Mouse (Mus musculus) ES-E14 (cell line): ENCODE data around the gene Carns1. TPM values are rescaled to one million over a fixed set of nuclear protein-coding genes. Genes with fewer than 3 reads are reported as not detected.

Source experiments
- DNase-seq: peaks from one replicate; pipeline ENCODE4 v3.0.0-alpha.2; 2013; ENCODE audit warnings: low read depth, low spot score
- H3K27ac ChIP-seq: 2 replicates; pipeline ENCODE4 v1.5.1; 2012; ENCODE audit warnings: low read depth, mild to moderate bottlenecking, low read length, moderate library complexity, mixed read lengths; ENCODE audit not compliant: poor library complexity, insufficient read depth, severe bottlenecking
- H3K36me3 ChIP-seq: 2 replicates; pipeline ENCODE4 v1.6.1; 2012; ENCODE audit warnings: mild to moderate bottlenecking, low read length, moderate library complexity, mixed read lengths; ENCODE audit not compliant: control insufficient read depth, poor library complexity, insufficient read depth, severe bottlenecking
- H3K4me1 ChIP-seq, 2 experiments: fragments of 150-350 bp in 1 of 2; sonication (generic) in 1 of 2; 2 replicates each; pipeline ENCODE4 v1.6.1; 2012; ENCODE audit warnings: low read length in 2 of 2, mild to moderate bottlenecking in 1 of 2, mixed read lengths in 1 of 2; ENCODE audit not compliant: control insufficient read depth in 2 of 2, insufficient read depth in 2 of 2, poor library complexity in 1 of 2
- H3K4me3 ChIP-seq, 2 experiments: fragments of 150-350 bp in 1 of 2; sonication (generic) in 1 of 2; 2 replicates each; pipeline ENCODE4 v1.5.1; 2012; ENCODE audit warnings: low read length in 2 of 2, low read depth in 1 of 2, mild to moderate bottlenecking in 1 of 2, mixed read lengths in 1 of 2; ENCODE audit not compliant: insufficient read depth in 1 of 2, poor library complexity in 1 of 2, severe bottlenecking in 1 of 2
- H3K9ac ChIP-seq: 2 replicates; pipeline ENCODE4 v1.6.1; 2012; ENCODE audit warnings: low read depth, mild to moderate bottlenecking, low read length, mixed read lengths; ENCODE audit not compliant: poor library complexity, insufficient read depth, severe bottlenecking
- H3K9me3 ChIP-seq: fragments of 150-350 bp; sonication (generic); 2 replicates; pipeline ENCODE4 v1.6.1; 2012; ENCODE audit warnings: low read depth, mild to moderate bottlenecking, low read length; ENCODE audit not compliant: control insufficient read depth, insufficient read depth
- CHD2 ChIP-seq: IDR thresholded peaks from 2 replicates; pipeline ENCODE4 v1.6.1; 2014; ENCODE audit warnings: mild to moderate bottlenecking, low read depth, low read length, inconsistent platforms
- HCFC1 ChIP-seq: IDR thresholded peaks from 2 replicates; pipeline ENCODE4 v1.6.1; 2012; ENCODE audit warnings: low read length, inconsistent platforms, borderline replicate concordance; ENCODE audit not compliant: insufficient read depth
- MAFK ChIP-seq: IDR thresholded peaks from 2 replicates; pipeline ENCODE4 v1.6.1; 2014; ENCODE audit warnings: mild to moderate bottlenecking, low read depth, low read length, inconsistent platforms; ENCODE audit not compliant: insufficient read depth
- ZC3H11A ChIP-seq: IDR thresholded peaks from 2 replicates; pipeline ENCODE4 v1.6.1; 2012; ENCODE audit warnings: low read depth, mild to moderate bottlenecking, inconsistent platforms, low read length, borderline replicate concordance
- ZNF384 ChIP-seq: IDR thresholded peaks from 2 replicates; pipeline ENCODE4 v1.6.1; 2012; ENCODE audit warnings: low read depth, low read length, inconsistent platforms
- in situ Hi-C, 2 experiments: fragments of 600-800 bp; cut with MboI; formaldehyde crosslinking; loops; one replicate each; pipeline ENCODE4 v1.15.1; 2025; ENCODE audit warnings: low sequenced_read_pairs in 2 of 2, inconsistent platforms in 1 of 2; ENCODE audit not compliant: unreplicated experiment in 2 of 2
- total RNA-seq: library from RNA; depleted of rRNA; stranded (reverse); fragments of 300-350 nt; gene quantifications from 2 replicates; pipeline ENCODE4 v1.2.3, GENCODE M21; 2012

Carns1 gene
- total RNA-seq, 1 experiment, result 2.3 TPM

GRCm38 (mm10) chr19:4166678-4167476 is 8.4 kb downstream of the Carns1 start:
- in situ Hi-C loops, result no loop called here
- no peaks in the 10 kb centered on the region for H3K36me3 ChIP-seq
- H3K4me3 ChIP-seq, result no peak overlapping the region
- DNase-seq, result no peak
- no peak overlapping the region for H3K9ac ChIP-seq
- H3K9me3 ChIP-seq, result no peaks in the 10 kb centered on the region
- H3K4me1 ChIP-seq, result peaks cover 0 to 25% of the 10 kb centered on the region in 2 experiments; a peak in 1 of 4 replicates
- TF ChIP-seq MAFK (no peak), ZC3H11A (no peak), HCFC1 (no peak)
- no peak overlapping the region for H3K27ac ChIP-seq

GRCm38 (mm10) chr19:4164721-4165120 is 10.6 kb downstream of the Carns1 start:
- no peak overlapping the region for H3K27ac ChIP-seq
- no peak for DNase-seq
- H3K9ac ChIP-seq, result no peak overlapping the region
- peaks cover 0 to 17% of the 10 kb centered on the region in 2 experiments; a peak in 1 of 4 replicates for H3K4me1 ChIP-seq
- no peaks in the 10 kb centered on the region for H3K9me3 ChIP-seq
- H3K4me3 ChIP-seq, result no peak overlapping the region
- TF ChIP-seq ZNF384 (no peak), CHD2 (no peak), MAFK (no peak), HCFC1 (no peak), ZC3H11A (no peak)
- in situ Hi-C loops, result no loop called here
- H3K36me3 ChIP-seq, result peaks cover 1% of the 10 kb centered on the region; the same call in 1 of the 2 replicates

DNA sequence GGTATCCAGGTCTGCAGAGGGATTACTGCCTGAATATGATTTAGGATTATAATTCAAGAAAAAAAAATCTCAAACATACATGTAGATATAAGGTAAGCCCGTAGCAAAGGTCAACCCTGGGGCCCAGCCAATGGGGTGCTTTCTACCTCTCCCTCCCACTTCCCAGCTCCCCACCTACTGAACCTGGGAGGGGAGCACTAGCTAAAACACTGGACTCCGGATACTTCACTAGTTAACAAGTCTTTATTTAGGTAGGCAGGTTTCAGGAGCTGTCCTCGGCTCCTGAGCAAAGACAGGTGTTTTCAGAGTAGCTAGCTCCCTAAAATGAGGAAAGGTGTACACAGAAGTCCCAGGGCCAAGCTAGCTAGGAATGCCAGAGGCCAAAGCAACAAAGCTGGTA is 11.2 kb downstream of the Carns1 start:
- TF ChIP-seq ZNF384, result no peak

DNA sequence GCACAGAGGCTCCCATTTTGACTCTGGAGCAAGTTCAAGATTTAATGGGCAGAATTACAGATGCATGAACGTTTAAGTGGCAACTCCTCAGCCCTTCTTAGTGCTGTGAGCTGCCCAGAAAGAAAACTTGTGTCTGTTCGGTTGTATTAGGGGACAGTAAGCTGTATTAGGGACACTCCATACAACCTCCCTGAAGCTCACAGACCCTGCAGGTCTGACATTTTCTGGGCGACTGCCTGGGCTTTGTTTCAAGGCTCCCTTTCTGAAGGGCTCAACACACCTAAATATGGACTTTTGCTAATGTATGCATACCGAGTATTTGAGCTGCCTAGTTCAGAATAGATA is 11.8 kb downstream of the Carns1 start:
- Histone ChIP-seq H3K36me3 (peaks cover 9% of the 10 kb centered on the region), H3K4me3 (peak overlapping the region; percentile 87 to 95), H3K4me1 (peaks cover 0 to 17% of the 10 kb centered on the region in 2 experiments; a peak in 1 of 4 replicates), H3K9ac (peak overlapping the region; percentile 69), H3K27ac (no peak overlapping the region), H3K9me3 (no peaks in the 10 kb centered on the region)
- no peak for TF ChIP-seq CHD2
- TF ChIP-seq MAFK, result no peak
- TF ChIP-seq HCFC1, result no peak
- no peak for TF ChIP-seq ZC3H11A
- in situ Hi-C loops, result no loop called here
- DNase-seq, result no peak

More for the DNA sequence above, 11.2 kb downstream of the Carns1 start:
- no peak for DNase-seq
- Histone ChIP-seq H3K36me3 (peaks cover 4% of the 10 kb centered on the region; the same call in 1 of the 2 replicates), H3K27ac (no peak overlapping the region), H3K4me3 (no peak overlapping the region), H3K4me1 (peaks cover 0 to 17% of the 10 kb centered on the region in 2 experiments; a peak in 1 of 4 replicates), H3K9me3 (no peaks in the 10 kb centered on the region), H3K9ac (no peak overlapping the region)
- in situ Hi-C loops, result no loop called here
